Mouse (Mus musculus) forebrain, embryonic 11.5 days (tissue): Measurements from ENCODE around the gene Plekha5. TPM values are rescaled to one million over a fixed set of nuclear protein-coding genes. Genes with fewer than 3 reads are reported as not detected.

Experiments used
- ATAC-seq: fragments of 200-750 bp; cut with Nextera tagmentation; replicated peaks from 2 replicates; pipeline ENCODE4 v1.8.0; 2017; ENCODE audit warnings: moderate TSS enrichment; ENCODE audit not compliant: low FRiP score
- DNase-seq: peaks from one replicate; pipeline ENCODE4 v3.0.0-alpha.2; 2017; ENCODE audit warnings: low spot score
- H3K27ac ChIP-seq: fragments of 300-500 bp; sonication (generic); 2 replicates; pipeline ENCODE4 v1.5.1; 2014; ENCODE audit warnings: low read depth, low read length
- H3K27me3 ChIP-seq: fragments of 300-500 bp; sonication (generic); 2 replicates; pipeline ENCODE4 v1.6.1; 2014; ENCODE audit warnings: mild to moderate bottlenecking, low read length, mixed read lengths; ENCODE audit not compliant: control insufficient read depth, insufficient read depth
- H3K36me3 ChIP-seq: fragments of 300-500 bp; sonication (generic); 2 replicates; pipeline ENCODE4 v1.6.1; 2014; ENCODE audit warnings: mild to moderate bottlenecking, low read length, moderate library complexity, mixed read lengths; ENCODE audit not compliant: control insufficient read depth, insufficient read depth
- H3K4me1 ChIP-seq: fragments of 300-500 bp; sonication (generic); replicated peaks from 2 replicates; pipeline ENCODE4 v1.6.1; 2014; ENCODE audit warnings: low read length, mixed read lengths; ENCODE audit not compliant: control insufficient read depth, insufficient read depth
- H3K4me2 ChIP-seq: fragments of 300-500 bp; sonication (generic); 2 replicates; pipeline ENCODE4 v1.6.1; 2014; ENCODE audit warnings: low read depth, mild to moderate bottlenecking, low read length, moderate library complexity, mixed read lengths; ENCODE audit not compliant: severe bottlenecking
- H3K4me3 ChIP-seq: fragments of 300-500 bp; sonication (generic); 2 replicates; pipeline ENCODE4 v1.5.1; 2014; ENCODE audit warnings: low read depth, low read length
- H3K9ac ChIP-seq: fragments of 300-500 bp; sonication (generic); 2 replicates; pipeline ENCODE4 v1.6.1; 2014; ENCODE audit warnings: low read length
- H3K9me3 ChIP-seq: fragments of 300-500 bp; sonication (generic); 2 replicates; pipeline ENCODE4 v1.6.1; 2016; ENCODE audit warnings: low read length, mixed read lengths; ENCODE audit not compliant: control insufficient read depth
- WGBS: fragments of 180-500 bp; shearing (Covaris S2); extraction: QIAGEN DNeasy Blood & Tissue Kit; methylation state at CpG from one replicate; pipeline ENCODE4 v1.1.7; 2014; 5-methylcytosine and 5-hydroxymethylcytosine counted together
- polyA plus RNA-seq: library from polyadenylated mRNA; unstranded; fragments of >200 nt; fragmentation: Nextera tagmentation; extraction: Ambion mirVana; gene quantifications from 2 replicates; pipeline ENCODE4 v1.2.1, GENCODE M21; 2014

Plekha5 gene
- polyA plus RNA-seq, 1 experiment from 2014 or later = 63.1 TPM

GRCm38 (mm10) chr6:140464818-140465217 lies 41.0 kb downstream of the Plekha5 start:
- H3K36me3 ChIP-seq = no peaks in the 10 kb centered on the region
- H3K9ac ChIP-seq = no peak overlapping the region
- H3K9me3 ChIP-seq = no peaks in the 10 kb centered on the region
- H3K4me1 ChIP-seq = peaks cover 3% of the 10 kb centered on the region; the same call in 1 of the 2 replicates
- ATAC-seq (no peak), DNase-seq (no peak)
- 95% methylated on average over 6 of the region's 6 CpGs for WGBS
- no peak overlapping the region for H3K4me2 ChIP-seq
- no peak overlapping the region for H3K27ac ChIP-seq
- H3K27me3 ChIP-seq = no peaks in the 10 kb centered on the region
- no peak overlapping the region for H3K4me3 ChIP-seq

GRCm38 (mm10) chr6:140465946-140466646 lies 42.2 kb downstream of the Plekha5 start:
- Histone ChIP-seq H3K9ac (no peak overlapping the region), H3K4me1 (peaks cover 3% of the 10 kb centered on the region; the same call in 1 of the 2 replicates), H3K36me3 (no peaks in the 10 kb centered on the region), H3K27me3 (no peaks in the 10 kb centered on the region), H3K27ac (no peak overlapping the region), H3K4me2 (no peak overlapping the region), H3K4me3 (no peak overlapping the region), H3K9me3 (no peaks in the 10 kb centered on the region)
- ATAC-seq (0 out of 2 replicates have a peak, but pooled peaks have one; percentile 32), DNase-seq (no peak)
- 87% methylated on average over 9 of the region's 9 CpGs for WGBS

GRCm38 (mm10) chr6:140466841-140467240 lies 43.0 kb downstream of the Plekha5 start:
- H3K9me3 ChIP-seq = no peaks in the 10 kb centered on the region
- ATAC-seq (no peak), DNase-seq (no peak)
- peaks cover 3% of the 10 kb centered on the region; the same call in 1 of the 2 replicates for H3K4me1 ChIP-seq
- H3K27me3 ChIP-seq = no peaks in the 10 kb centered on the region
- H3K4me3 ChIP-seq = no peak overlapping the region
- H3K27ac ChIP-seq = no peak overlapping the region
- H3K4me2 ChIP-seq = no peak overlapping the region
- no peak overlapping the region for H3K9ac ChIP-seq
- WGBS = 91% methylated on average over 6 of the region's 6 CpGs
- no peaks in the 10 kb centered on the region for H3K36me3 ChIP-seq

- 95% methylated on average over 12 of the region's 12 CpGs for WGBS
- H3K4me1 ChIP-seq = peaks cover 3% of the 10 kb centered on the region; the same call in 1 of the 2 replicates
- H3K27me3 ChIP-seq = no peaks in the 10 kb centered on the region
- H3K27ac ChIP-seq = no peak overlapping the region
- H3K4me3 ChIP-seq = no peak overlapping the region
- no peaks in the 10 kb centered on the region for H3K9me3 ChIP-seq
- H3K36me3 ChIP-seq = no peaks in the 10 kb centered on the region
- no peak overlapping the region for H3K9ac ChIP-seq
- no peak overlapping the region for H3K4me2 ChIP-seq
- no peak for DNase-seq
- ATAC-seq = no peak
Observed at GRCm38 (mm10) chr6:140467851-140468250, 44.0 kb downstream of the Plekha5 start.

GRCm38 (mm10) chr6:140469791-140470190 lies 45.9 kb downstream of the Plekha5 start:
- H3K9me3 ChIP-seq = no peaks in the 10 kb centered on the region
- H3K27me3 ChIP-seq = no peaks in the 10 kb centered on the region
- ATAC-seq = no peak
- 77% methylated on average over 6 of the region's 6 CpGs for WGBS
- H3K9ac ChIP-seq = no peak overlapping the region
- peaks cover 3% of the 10 kb centered on the region; the same call in 1 of the 2 replicates for H3K4me1 ChIP-seq
- no peak overlapping the region for H3K4me3 ChIP-seq
- H3K4me2 ChIP-seq = no peak overlapping the region
- H3K27ac ChIP-seq = no peak overlapping the region
- no peaks in the 10 kb centered on the region for H3K36me3 ChIP-seq
- no peak for DNase-seq

GRCm38 (mm10) chr6:140471751-140472150 lies 47.9 kb downstream of the Plekha5 start:
- no peak overlapping the region for H3K4me3 ChIP-seq
- H3K36me3 ChIP-seq = no peaks in the 10 kb centered on the region
- no peaks in the 10 kb centered on the region for H3K27me3 ChIP-seq
- H3K4me2 ChIP-seq = no peak overlapping the region
- no peaks in the 10 kb centered on the region for H3K9me3 ChIP-seq
- no peak overlapping the region for H3K27ac ChIP-seq
- no peak overlapping the region for H3K9ac ChIP-seq
- ATAC-seq = no peak
- no peak for DNase-seq
- 94% methylated on average over 5 of the region's 5 CpGs for WGBS
- no peaks in the 10 kb centered on the region for H3K4me1 ChIP-seq

GRCm38 (mm10) chr6:140472345-140472744 lies 48.5 kb downstream of the Plekha5 start:
- ATAC-seq = no peak
- Histone ChIP-seq H3K4me3 (no peak overlapping the region), H3K4me1 (no peaks in the 10 kb centered on the region), H3K27ac (no peak overlapping the region), H3K27me3 (no peaks in the 10 kb centered on the region), H3K9ac (no peak overlapping the region), H3K4me2 (no peak overlapping the region), H3K9me3 (no peaks in the 10 kb centered on the region), H3K36me3 (no peaks in the 10 kb centered on the region)
- WGBS = 56% methylated on average over 4 of the region's 4 CpGs
- DNase-seq = peak; percentile 71

- H3K9ac ChIP-seq = no peak overlapping the region
- ATAC-seq (no peak), DNase-seq (no peak)
- H3K9me3 ChIP-seq = no peaks in the 10 kb centered on the region
- H3K36me3 ChIP-seq = no peaks in the 10 kb centered on the region
- no peak overlapping the region for H3K27ac ChIP-seq
- WGBS = 90% methylated on average over 9 of the region's 9 CpGs
- H3K4me2 ChIP-seq = no peak overlapping the region
- no peaks in the 10 kb centered on the region for H3K4me1 ChIP-seq
- H3K4me3 ChIP-seq = no peak overlapping the region
- H3K27me3 ChIP-seq = no peaks in the 10 kb centered on the region
Observed at GRCm38 (mm10) chr6:140475393-140476087, 51.7 kb downstream of the Plekha5 start.
